Mouse (Mus musculus): ENCODE measurements at regions not wholly inside any gene's neighbourhood (a gene's known extent, or its start where the extent isn't known, plus 50 kb on each side); places are given as distances from the start of the nearest gene placed in this dataset.

- H3K36me3 ChIP-seq, result no peaks in the 10 kb centered on the region
- no peak for ATAC-seq (ENCODE audit: low FRiP score, low read depth)
- no peaks in the 10 kb centered on the region for H3K27me3 ChIP-seq (replicated peaks)
- no peak overlapping the region for H3K4me2 ChIP-seq (replicated peaks)
- H3K9ac ChIP-seq, result no peak overlapping the region
- H3K9me3 ChIP-seq, result no peaks in the 10 kb centered on the region
- no peaks in the 10 kb centered on the region for H3K4me1 ChIP-seq
- 74% methylated on average over 2 of the region's 2 CpGs for WGBS
- H3K4me3 ChIP-seq, result no peak overlapping the region
- no peak overlapping the region for H3K27ac ChIP-seq
These were observed 67.1 kb upstream of the Pam start for GRCm38 (mm10) chr1:98162639-98162927.

- no peak for ATAC-seq (ENCODE audit: low FRiP score, low read depth)
- H3K27me3 ChIP-seq (replicated peaks), result no peaks in the 10 kb centered on the region
- H3K36me3 ChIP-seq, result no peaks in the 10 kb centered on the region
- 83% methylated on average over 5 of the region's 5 CpGs for WGBS
- no peak overlapping the region for H3K9ac ChIP-seq
- H3K9me3 ChIP-seq, result no peaks in the 10 kb centered on the region
- no peak overlapping the region for H3K4me2 ChIP-seq (replicated peaks)
- H3K4me3 ChIP-seq, result no peak overlapping the region
- no peaks in the 10 kb centered on the region for H3K4me1 ChIP-seq
- no peak overlapping the region for H3K27ac ChIP-seq
These were observed 66.6 kb upstream of the Pam start for GRCm38 (mm10) chr1:98161882-98162638.

GRCm38 (mm10) chr1:98158969-98159368 lies 63.5 kb upstream of the Pam start:
- 79% methylated on average over 2 of the region's 2 CpGs for WGBS
- ATAC-seq (ENCODE audit: low FRiP score, low read depth), result no peak

GRCm38 (mm10) chr1:98147361-98147760 lies 51.9 kb upstream of the Pam start:
- Histone ChIP-seq H3K4me1 (no peaks in the 10 kb centered on the region), H3K4me2 (replicated peaks) (no peak overlapping the region), H3K4me3 (no peak overlapping the region), H3K27ac (no peak overlapping the region), H3K27me3 (replicated peaks) (no peaks in the 10 kb centered on the region), H3K36me3 (no peaks in the 10 kb centered on the region), H3K9me3 (no peaks in the 10 kb centered on the region), H3K9ac (no peak overlapping the region)
- ATAC-seq (ENCODE audit: low FRiP score, low read depth), result no peak
- WGBS, result 74% methylated on average over 3 of the region's 3 CpGs

More at GRCm38 (mm10) chr1:98158969-98159368, 63.5 kb upstream of the Pam start:
- Histone ChIP-seq H3K4me1 (no peaks in the 10 kb centered on the region), H3K9me3 (no peaks in the 10 kb centered on the region), H3K4me3 (no peak overlapping the region), H3K36me3 (no peaks in the 10 kb centered on the region), H3K9ac (no peak overlapping the region), H3K27me3 (replicated peaks) (no peaks in the 10 kb centered on the region), H3K27ac (no peak overlapping the region), H3K4me2 (replicated peaks) (no peak overlapping the region)

Data from neural tube, embryonic 12.5 days (tissue).